Mouse (Mus musculus): ENCODE measurements around the gene Irak4.
A peak's percentile ranks its signal among the peaks of the same experiment; 100 is the strongest.

Irak4 gene

DNA sequence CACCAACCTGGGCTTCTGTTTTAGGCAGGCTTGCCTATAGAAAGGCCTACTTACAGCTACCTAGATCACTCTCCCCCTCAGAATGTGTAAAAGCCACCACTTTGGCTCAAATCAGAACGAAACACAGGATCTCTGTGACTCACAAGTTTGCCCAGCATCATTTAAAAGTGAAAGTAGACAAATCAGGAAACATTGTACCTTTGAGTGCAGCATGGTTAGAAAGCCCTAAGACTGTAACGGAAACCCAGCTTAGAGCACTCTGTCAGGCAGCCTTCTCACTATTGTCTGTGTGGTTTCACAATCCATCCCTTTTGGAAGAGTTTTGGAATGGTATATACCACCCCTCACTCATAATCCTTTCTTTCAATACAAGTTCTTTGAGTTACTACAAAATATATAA, 21.5 kb downstream of the Irak4 start:
- no peak for DNase-seq (ENCODE audit: low spot score)

DNA sequence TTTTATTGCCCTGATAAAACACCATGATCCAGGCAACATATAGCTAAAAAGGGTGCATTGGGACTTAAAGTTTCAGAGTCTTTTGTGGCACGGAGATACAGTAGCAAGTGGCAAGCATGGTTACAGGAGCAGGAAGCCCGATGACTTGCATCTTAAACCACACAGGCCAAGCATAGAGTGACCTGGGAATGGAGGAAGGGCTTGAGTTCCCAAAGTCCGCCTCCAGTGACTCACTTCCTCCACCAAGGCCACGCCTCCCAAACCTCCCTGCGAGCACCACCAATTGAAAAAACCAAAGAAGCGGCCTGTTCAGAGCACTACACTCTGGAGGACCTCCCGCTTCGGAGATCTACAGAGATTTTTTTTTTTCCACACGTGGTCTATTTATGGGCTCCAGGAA, 22.4 kb downstream of the Irak4 start:
- DNase-seq (ENCODE audit: low spot score) = no peak

- DNase-seq (ENCODE audit: low spot score) = no peak
Measured at GRCm38 (mm10) chr15:94568496-94569182, 25.2 kb downstream of the Irak4 start.

DNA sequence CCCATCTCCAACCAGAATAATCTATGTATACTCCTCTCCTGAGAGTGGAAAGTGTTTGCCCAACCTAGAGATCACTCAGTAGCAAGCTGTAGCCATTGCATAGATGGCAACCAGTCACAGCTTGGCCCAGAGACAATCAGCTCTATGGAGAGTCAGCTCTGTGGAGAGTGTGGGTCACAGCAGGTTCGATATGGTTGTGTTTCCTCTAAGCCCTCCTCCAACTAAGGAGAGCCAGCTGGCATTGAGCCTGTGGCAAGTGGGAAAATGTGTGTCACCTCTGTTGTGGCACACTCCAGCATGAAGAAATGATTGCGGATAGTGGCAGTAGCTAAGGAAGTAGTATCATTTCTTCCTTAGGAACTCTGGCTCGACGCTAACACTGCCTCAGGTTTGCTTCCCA, 28.1 kb downstream of the Irak4 start:
- no peak for DNase-seq (ENCODE audit: low spot score)

DNA sequence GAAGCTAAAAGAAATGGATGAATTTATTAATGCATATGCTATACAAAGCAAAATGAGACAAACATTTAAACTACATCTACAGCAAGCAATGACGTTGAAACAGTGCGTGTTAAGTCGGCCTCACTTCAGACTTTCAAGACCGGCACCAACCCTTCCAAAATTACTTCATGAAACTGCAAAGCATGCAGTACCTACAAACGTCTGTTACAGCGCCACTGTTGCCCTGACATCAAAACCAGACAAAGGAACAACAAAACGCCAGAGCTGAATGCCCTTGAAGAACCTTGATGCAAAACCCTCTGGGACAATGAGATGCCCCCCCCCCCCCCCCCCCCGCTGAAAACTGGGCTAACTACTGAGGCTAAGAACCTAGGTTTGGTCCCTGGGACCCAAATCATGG, 29.3 kb downstream of the Irak4 start:
- no peak for DNase-seq (ENCODE audit: low spot score)

- no peak for DNase-seq (ENCODE audit: low spot score)
Measured at GRCm38 (mm10) chr15:94574566-94575268, 31.3 kb downstream of the Irak4 start.

DNA sequence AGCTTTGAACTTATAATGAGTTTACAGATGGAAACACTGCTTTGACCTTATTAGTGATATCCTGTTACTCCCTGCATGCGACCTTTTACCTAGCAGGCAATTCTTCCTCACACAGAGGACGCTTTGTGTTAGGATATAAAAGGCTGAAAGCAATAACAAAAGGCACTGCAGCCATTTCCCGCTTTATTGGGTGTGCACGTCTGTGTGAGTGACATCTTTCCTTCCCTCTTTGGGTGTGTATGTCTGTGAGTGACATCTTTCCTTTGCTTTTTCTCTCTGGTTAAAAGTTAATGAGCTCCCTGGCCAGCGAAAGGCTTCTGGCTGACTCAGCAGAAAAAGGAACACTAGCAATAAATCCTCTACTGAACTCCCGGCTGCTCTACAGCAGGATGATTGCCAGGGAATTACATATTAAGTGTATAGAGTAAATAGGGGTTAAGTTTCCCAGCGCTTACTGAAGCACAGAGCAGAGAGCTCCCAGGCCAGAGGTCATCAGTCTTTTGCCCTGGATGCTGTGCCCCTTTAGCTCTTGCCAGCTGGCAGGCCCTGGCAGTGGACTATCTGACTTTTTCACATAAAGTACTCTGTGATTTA, 38.7 kb downstream of the Irak4 start:
- DNase-seq (ENCODE audit: low spot score) = no peak

GRCm38 (mm10) chr15:94583153-94583552, 39.7 kb downstream of the Irak4 start:
- no peak for DNase-seq (ENCODE audit: low spot score)

GRCm38 (mm10) chr15:94584738-94585137, 41.3 kb downstream of the Irak4 start:
- DNase-seq (ENCODE audit: low spot score) = no peak

DNA sequence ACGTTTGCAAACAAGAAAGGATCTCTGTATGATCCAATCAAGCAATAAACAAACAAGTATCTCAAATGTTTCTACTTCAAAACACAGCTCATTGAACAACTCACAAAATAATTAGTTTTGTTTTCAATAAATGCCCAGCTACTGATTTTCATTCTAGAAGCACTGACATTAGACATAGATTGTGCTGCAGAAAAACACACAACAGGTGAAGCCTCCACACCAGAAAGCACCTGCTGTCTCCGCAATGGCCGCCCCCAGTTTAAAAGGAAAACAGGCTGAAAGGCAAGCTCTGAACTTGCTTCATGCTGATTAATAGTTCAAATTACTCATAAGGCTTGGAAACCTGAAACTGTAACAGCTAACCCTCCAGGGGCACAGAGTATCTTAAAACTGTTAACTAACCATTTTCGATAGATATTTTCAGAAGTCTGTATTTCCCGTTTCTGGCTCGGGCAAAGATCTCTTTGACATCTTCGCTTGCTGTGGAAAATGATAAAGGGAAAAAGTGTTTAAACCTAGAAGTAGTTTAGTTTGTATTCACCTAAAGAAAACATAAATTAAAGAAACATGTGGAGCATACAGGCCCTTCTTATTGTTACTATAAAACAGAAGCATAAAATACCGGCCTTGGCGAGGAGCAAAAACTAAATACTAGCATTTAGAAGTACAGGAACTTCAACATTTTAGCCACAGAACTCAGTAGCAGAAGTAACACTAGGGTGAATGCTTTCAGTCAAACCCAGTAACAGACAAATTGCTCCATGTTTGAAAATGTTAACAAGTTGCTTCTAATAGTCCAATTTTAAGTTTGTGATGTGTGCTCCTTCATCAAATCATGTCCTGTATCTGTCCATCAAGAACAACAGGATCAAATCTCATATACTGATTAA, 44.6 kb downstream of the Irak4 start:
- DNase-seq (ENCODE audit: low spot score) = no peak

DNA sequence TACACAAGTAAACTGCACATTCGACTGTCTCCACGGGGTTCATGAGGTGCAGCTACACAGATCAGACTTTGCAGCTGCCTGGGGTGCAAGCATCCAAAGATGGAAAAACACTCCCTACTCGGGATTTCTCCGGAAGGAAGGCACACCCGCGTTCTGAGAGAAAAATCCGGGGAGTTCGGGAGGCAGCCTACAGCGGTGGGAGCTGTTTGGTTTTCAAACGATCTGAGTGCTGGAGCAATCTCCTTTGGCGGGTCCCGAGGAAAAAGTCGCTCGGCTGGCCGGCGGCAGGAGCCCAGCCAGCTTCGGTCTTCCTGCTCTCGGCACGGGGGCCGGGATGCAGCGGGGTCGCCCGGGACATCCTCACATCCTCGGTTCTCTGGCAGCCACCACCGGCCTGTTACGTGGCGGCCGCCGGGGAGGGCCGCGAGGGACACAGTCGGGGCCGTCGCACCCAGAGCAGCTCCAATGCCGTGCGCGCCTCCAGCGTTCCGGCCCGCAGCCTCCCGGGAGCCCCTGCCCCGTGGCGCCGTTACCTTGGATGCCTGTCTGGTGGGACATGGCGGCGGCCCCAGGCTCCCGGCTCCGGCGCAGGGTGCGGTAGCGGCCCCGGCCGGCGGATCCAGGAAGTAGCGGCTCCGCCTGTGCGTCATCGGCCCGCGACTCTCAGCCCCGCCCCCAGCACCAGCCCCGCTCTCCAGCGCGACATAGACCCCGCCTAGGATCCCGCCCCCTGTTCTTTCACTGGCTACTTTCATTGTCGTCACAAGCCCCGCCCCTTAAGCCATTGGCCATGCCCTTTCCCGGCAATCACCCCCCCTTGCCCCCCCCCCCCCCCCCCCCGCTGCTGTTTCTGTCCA, 46.0 kb downstream of the Irak4 start, which contains the start of gene Twf1:
Gene Twf1 (minus strand): TSS at position 671 of the 857 bp plus-strand sequence.
- peak; percentile 98 for DNase-seq (ENCODE audit: low spot score)

DNA sequence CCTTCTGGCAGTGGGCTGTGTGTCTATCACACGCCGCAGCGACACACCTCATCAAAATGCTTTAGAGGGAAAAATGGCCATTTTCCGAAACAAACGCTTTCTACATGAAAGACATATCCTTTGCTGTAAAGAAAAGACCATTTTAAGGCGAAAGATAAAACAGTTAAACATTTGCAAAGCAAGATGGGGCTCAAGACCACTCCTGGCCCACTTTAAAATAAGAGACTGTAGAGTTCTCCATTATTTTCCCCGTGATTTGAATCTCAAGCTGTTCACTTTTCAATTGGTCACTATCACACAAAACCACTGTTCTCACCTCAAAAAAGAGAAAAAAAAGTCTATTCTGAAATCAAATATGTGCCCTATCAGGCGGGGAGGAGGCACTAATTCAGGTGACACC, 46.6 kb downstream of the Irak4 start:
- no peak for DNase-seq (ENCODE audit: low spot score)

DNA sequence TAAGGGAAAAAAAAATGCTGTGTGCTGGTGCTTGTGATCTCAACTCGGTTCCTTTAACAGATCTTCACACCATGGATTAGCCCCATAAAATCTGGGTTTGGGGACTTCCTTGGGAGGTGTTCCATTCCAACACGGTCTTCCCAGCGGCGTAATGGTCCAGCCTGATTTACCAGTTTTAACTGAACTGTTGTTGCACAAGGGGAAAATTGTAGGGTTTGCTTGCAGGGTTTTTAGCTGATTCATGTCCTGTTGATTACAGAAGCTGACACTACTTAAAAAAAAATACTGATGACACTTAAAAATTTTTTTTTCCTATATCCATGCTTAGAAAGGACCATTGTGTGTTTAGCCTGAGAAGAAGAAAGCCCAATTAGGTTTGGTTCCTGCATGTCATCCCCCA, 47.9 kb downstream of the Irak4 start:
- DNase-seq (ENCODE audit: low spot score) = no peak

DNA sequence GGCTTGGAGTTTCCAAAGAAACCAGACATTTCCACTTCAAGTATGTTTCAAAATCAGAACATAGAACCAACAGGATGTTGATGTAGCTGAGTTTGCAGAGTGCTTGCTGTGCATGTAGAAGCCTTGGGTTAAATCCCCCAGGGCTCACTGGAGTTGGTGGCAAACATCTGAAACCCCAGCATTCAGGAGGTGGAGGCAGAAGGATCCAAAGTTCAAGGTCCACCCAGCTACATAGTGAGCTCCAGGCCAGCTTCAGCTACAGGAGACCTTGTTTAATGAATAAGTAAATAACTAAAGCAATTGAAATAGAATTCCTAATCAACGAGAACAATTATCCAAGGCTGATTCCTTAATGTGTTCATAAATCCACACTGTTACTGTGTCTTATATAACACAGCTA, 50.1 kb downstream of the Irak4 start:
- no peak for DNase-seq (ENCODE audit: low spot score)

DNA sequence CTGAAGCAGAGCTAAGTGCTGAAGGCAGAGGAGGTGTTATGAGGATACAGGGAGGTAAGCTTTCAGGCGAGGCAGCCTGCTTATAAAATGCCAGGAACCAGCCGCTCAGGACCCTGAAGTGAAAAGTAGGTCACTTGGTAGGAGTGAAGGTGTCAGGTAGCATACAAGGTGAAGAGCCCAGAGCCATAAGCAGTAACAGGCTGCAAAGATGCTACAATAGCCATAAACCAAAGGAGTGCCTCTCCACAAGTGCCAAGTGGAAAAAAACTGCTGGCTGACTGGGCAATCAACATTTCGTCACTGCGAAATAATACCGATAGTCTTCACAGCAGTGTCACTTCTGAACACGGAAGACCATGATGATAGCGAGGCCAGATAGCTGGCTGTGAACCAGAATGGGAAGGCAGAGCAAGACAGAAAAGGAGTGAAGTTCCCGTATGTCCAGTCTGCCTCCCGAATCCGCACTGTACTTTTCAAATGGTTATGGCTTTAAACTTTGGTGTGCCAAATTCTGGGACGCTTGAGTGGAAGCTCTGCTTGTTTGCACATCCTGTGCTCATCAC, 56.8 kb downstream of the Irak4 start:
- DNase-seq (ENCODE audit: low spot score) = no peak

DNA sequence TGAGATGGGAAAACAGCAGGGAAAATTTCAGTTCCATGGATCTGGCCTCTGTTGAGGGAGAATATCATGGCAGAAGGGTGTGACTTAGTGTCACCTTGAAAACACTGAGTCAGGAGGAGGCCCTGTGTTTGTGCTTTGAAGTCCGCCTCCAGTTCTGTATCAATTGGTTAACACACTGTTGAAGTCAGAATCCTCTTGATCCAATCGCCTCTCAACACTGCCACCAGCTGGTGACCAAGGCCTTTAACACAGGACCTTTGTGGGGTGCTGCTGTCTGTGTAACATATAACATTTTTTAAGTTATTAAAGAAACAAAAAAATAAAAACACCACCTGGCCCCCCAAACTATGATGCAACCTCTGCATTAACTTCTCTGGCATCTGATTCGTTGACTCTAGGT, 57.9 kb downstream of the Irak4 start:
- peak; percentile 70 for DNase-seq (ENCODE audit: low spot score)

GRCm38 (mm10) chr15:94602441-94602840, 59.0 kb downstream of the Irak4 start:
- no peak for DNase-seq (ENCODE audit: low spot score)

GRCm38 (mm10) chr15:94607768-94608167, 64.3 kb downstream of the Irak4 start:
- no peak for DNase-seq (ENCODE audit: low spot score)

DNA sequence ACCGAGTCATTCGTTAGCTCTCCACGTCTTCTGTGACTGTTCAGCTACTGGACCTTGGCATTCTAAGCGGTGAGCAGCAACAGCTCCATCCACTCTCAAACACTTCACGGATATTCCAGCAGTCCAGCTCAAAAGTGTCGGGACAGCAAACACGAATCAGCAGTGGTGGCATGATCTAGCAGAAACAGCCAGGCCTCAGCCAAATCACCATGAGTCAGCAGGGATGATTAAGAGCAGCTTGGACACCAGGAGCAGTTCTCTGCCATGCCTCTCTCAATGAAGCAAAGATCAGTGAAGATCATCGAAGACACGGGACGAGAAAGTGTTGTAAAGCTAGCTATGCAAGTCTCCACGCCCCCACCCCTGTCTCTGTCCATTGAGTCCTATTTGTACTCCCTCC, 72.6 kb downstream of the Irak4 start:
- DNase-seq (ENCODE audit: low spot score) = no peak

GRCm38 (mm10) chr15:94620909-94621308, 77.5 kb downstream of the Irak4 start:
- no peak for DNase-seq (ENCODE audit: low spot score)

DNA sequence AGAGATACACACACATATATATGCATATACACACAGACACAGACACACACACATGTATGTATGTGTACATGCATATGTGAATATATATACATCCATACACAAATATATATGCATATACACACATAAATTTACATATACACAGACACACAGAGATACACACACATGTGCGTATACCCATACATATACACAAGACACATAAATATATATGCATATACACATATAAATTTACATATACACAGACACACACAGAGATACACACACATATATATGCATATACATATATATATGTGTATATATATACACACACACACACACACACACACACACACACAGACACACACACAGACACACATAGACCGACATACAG, 85.0 kb downstream of the Irak4 start:
- no peak for DNase-seq (ENCODE audit: low spot score)

Measured in retina, embryonic 14.5 days (tissue).